Mouse (Mus musculus) intestine, postnatal 0 days (tissue): ENCODE results near the gene Naa10. TPM values are rescaled to one million over a fixed set of nuclear protein-coding genes. Genes with fewer than 3 reads are reported as not detected.
A peak's percentile ranks its signal among the peaks of the same experiment; 100 is the strongest.

Experiments
- ATAC-seq: fragments of 200-750 bp; cut with Nextera tagmentation; 2 replicates; pipeline ENCODE4 v1.8.0; 2017; ENCODE audit warnings: mild to moderate bottlenecking, moderate TSS enrichment, moderate library complexity
- H3K27ac ChIP-seq: fragments of 300-500 bp; sonication (generic); 2 replicates; pipeline ENCODE4 v1.5.1; 2014; ENCODE audit warnings: mild to moderate bottlenecking, low read depth, low read length, moderate library complexity
- H3K27me3 ChIP-seq: fragments of 300-500 bp; sonication (generic); replicated peaks from 2 replicates; pipeline ENCODE4 v1.6.1; 2014; ENCODE audit warnings: low read length, mixed read lengths; ENCODE audit not compliant: control insufficient read depth, insufficient read depth
- H3K36me3 ChIP-seq: fragments of 300-500 bp; sonication (generic); 2 replicates; pipeline ENCODE4 v1.6.1; 2014; ENCODE audit warnings: mild to moderate bottlenecking, moderate library complexity; ENCODE audit not compliant: control insufficient read depth, insufficient read depth
- H3K4me1 ChIP-seq: fragments of 300-500 bp; sonication (generic); replicated peaks from 2 replicates; pipeline ENCODE4 v1.6.1; 2014; ENCODE audit warnings: antibody characterized with exemption, low read length, mixed read lengths; ENCODE audit not compliant: control insufficient read depth, insufficient read depth
- H3K4me2 ChIP-seq: fragments of 300-500 bp; sonication (generic); replicated peaks from 2 replicates; pipeline ENCODE4 v1.6.1; 2014; ENCODE audit warnings: low read depth, mild to moderate bottlenecking, moderate library complexity
- H3K4me3 ChIP-seq: fragments of 300-500 bp; sonication (generic); 2 replicates; pipeline ENCODE4 v1.5.1; 2014; ENCODE audit warnings: low read depth, low read length
- H3K9ac ChIP-seq: fragments of 300-500 bp; sonication (generic); 2 replicates; pipeline ENCODE4 v1.6.1; 2014; ENCODE audit warnings: mild to moderate bottlenecking, low read depth, low read length
- H3K9me3 ChIP-seq: fragments of 300-500 bp; sonication (generic); 2 replicates; pipeline ENCODE4 v1.6.1; 2016; ENCODE audit warnings: mixed run types; ENCODE audit not compliant: control insufficient read depth
- CTCF ChIP-seq: sonication (generic); IDR thresholded peaks from 2 replicates; pipeline ENCODE4 v1.5.1; 2016; ENCODE audit warnings: low read depth, mild to moderate bottlenecking, control low read depth, antibody characterized with exemption, moderate library complexity
- WGBS: fragments of 180-500 bp; shearing (Covaris S2); extraction: QIAGEN DNeasy Blood & Tissue Kit; methylation state at CpG from one replicate; pipeline ENCODE4 v1.1.7; 2014; 5-methylcytosine and 5-hydroxymethylcytosine counted together
- polyA plus RNA-seq: library from polyadenylated mRNA; unstranded; fragments of >200 nt; fragmentation: Nextera tagmentation; extraction: Ambion mirVana; gene quantifications from 2 replicates; pipeline ENCODE4 v1.2.1, GENCODE M21; 2015

Naa10 gene
- polyA plus RNA-seq, 1 experiment from 2014 or later, result 76.6 TPM

- H3K27ac ChIP-seq, result peak within 1 kb of the TSS; percentile 98
- H3K9me3 ChIP-seq, result no peaks in the 10 kb centered on the region
- TF ChIP-seq CTCF, result no peak
- WGBS, result 19% methylated on average over 58 of the region's 58 CpGs
- no peaks in the 10 kb centered on the region for H3K27me3 ChIP-seq
- peak within 1 kb of the TSS; percentile 70 for H3K4me3 ChIP-seq
- ATAC-seq, result peak; percentile 73
- peak within 1 kb of the TSS; percentile 61 for H3K4me2 ChIP-seq
- no peaks in the 10 kb centered on the region for H3K4me1 ChIP-seq
- H3K9ac ChIP-seq, result peak within 1 kb of the TSS; percentile 71
- H3K36me3 ChIP-seq, result no peaks in the 10 kb centered on the region
Measured at GRCm38 (mm10) chrX:73966248-73967176, 44.8 kb upstream of the Naa10 start, which contains the start of gene Hcfc1. TSS of gene Hcfc1 (minus strand) at chrX:73966357.

DNA sequence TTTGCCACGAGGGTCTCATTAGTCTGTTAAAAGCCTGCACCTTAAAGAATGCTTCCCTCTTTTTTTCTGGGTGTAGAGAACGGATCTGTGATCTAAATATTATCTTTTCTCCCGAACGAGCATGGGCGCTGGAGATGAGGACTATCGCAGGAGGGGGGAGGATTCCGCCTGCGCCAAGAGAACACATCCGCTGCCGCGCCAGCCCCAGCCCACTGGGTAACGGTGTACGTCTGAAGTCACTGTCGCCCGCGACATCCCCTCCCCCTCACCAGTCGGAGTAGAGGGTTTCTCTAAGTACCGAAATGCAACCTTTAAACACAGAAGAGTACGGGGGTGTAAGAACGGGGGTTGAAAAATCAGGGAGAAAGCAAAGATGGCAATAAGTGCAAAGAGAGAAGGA, 43.6 kb upstream of the Naa10 start:
- no peak for ATAC-seq
- TF ChIP-seq CTCF, result no peak
- Histone ChIP-seq H3K4me2 (peak overlapping the region; percentile 61), H3K27me3 (no peaks in the 10 kb centered on the region), H3K36me3 (no peaks in the 10 kb centered on the region; the same call in 1 of the 2 replicates), H3K9ac (peak overlapping the region; percentile 71), H3K9me3 (no peaks in the 10 kb centered on the region), H3K4me1 (no peaks in the 10 kb centered on the region), H3K27ac (no peak overlapping the region), H3K4me3 (peak overlapping the region; percentile 70)
- 20% methylated on average over 20 of the region's 20 CpGs for WGBS

- peak overlapping the region; percentile 61 for H3K4me2 ChIP-seq
- peak overlapping the region; percentile 70 for H3K4me3 ChIP-seq
- no peak for TF ChIP-seq CTCF
- peaks cover 3% of the 10 kb centered on the region; the same call in 1 of the 2 replicates for H3K36me3 ChIP-seq
- WGBS, result 17% methylated on average over 2 of the region's 3 CpGs
- no peaks in the 10 kb centered on the region for H3K9me3 ChIP-seq
- H3K9ac ChIP-seq, result no peak overlapping the region
- no peaks in the 10 kb centered on the region for H3K27me3 ChIP-seq
- ATAC-seq, result no peak
- H3K27ac ChIP-seq, result no peak overlapping the region; the same call in 1 of the 2 replicates
- no peaks in the 10 kb centered on the region for H3K4me1 ChIP-seq
Measured at GRCm38 (mm10) chrX:73964363-73964762, 42.6 kb upstream of the Naa10 start.

DNA sequence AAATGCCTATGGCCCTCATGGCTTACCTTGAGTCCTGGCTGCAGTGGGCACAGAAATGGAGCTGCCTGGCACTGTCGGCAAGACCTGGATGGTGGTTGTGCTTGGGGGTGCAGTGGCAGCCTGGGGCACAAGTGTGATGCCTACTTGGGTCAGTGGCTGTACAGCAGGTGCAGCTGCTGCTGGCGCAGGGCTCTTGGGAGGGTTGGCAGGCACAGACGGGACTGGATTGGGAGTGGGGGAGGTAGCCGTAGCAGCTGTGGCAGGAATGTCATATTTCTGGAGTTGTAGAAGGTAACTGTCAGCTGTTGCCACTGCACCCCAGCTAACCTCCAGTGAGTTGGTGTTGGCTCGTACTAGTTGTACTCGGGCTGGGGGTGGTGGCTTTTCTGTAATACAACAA, 33.2 kb upstream of the Naa10 start:
- Histone ChIP-seq H3K4me2 (no peak overlapping the region), H3K27me3 (no peaks in the 10 kb centered on the region), H3K4me3 (no peak overlapping the region), H3K9ac (no peak overlapping the region), H3K36me3 (peaks cover 59% of the 10 kb centered on the region), H3K9me3 (no peaks in the 10 kb centered on the region), H3K27ac (no peak overlapping the region), H3K4me1 (no peaks in the 10 kb centered on the region)
- no peak for TF ChIP-seq CTCF
- WGBS, result 92% methylated on average over 6 of the region's 6 CpGs
- no peak for ATAC-seq

- H3K4me1 ChIP-seq, result no peaks in the 10 kb centered on the region
- no peak overlapping the region for H3K4me3 ChIP-seq
- no peaks in the 10 kb centered on the region for H3K27me3 ChIP-seq
- WGBS, result 87% methylated on average over 5 of the region's 5 CpGs
- H3K9ac ChIP-seq, result no peak overlapping the region
- no peak for TF ChIP-seq CTCF
- H3K36me3 ChIP-seq, result peaks cover 65% of the 10 kb centered on the region
- H3K4me2 ChIP-seq, result no peak overlapping the region
- H3K27ac ChIP-seq, result no peak overlapping the region
- H3K9me3 ChIP-seq, result no peaks in the 10 kb centered on the region
- no peak for ATAC-seq
Measured at GRCm38 (mm10) chrX:73952603-73953002, 30.9 kb upstream of the Naa10 start.

DNA sequence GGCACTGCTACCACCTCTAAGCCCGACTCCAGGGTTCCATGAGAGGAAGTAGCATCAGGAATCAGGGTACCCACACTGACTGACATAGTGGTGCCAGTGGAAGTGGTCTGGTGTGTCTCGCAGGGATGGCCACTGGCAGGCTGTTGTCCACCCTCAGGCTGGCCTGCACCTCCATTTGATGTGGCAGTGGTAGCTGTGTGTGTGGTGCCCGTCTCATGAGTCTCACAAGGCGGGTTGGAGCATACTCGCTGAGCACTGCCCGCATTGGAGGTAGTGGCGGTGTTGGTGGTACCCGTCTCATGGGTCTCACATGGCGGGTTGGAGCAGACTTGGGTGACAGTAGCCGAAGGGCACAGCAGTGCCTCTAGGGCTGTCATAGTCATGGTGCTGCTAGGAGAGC, 27.6 kb upstream of the Naa10 start:
- Histone ChIP-seq H3K9me3 (no peaks in the 10 kb centered on the region), H3K4me3 (no peak overlapping the region), H3K4me1 (no peaks in the 10 kb centered on the region), H3K36me3 (peaks cover 65% of the 10 kb centered on the region), H3K27me3 (no peaks in the 10 kb centered on the region), H3K9ac (no peak overlapping the region), H3K4me2 (no peak overlapping the region), H3K27ac (no peak overlapping the region)
- WGBS, result 95% methylated on average over 10 of the region's 10 CpGs
- no peak for ATAC-seq
- TF ChIP-seq CTCF, result no peak
